Mouse (Mus musculus) lung, postnatal 0 days (tissue): Measurements from ENCODE around the gene Abcc4.

Experiments
- CTCF ChIP-seq: IDR thresholded peaks from 2 replicates; pipeline ENCODE4 v1.5.1; 2016; ENCODE audit warnings: antibody characterized with exemption, mild to moderate bottlenecking
- EP300 ChIP-seq: IDR thresholded peaks from 2 replicates; pipeline ENCODE4 v1.6.1; 2016; ENCODE audit warnings: antibody characterized with exemption, mild to moderate bottlenecking, control low read depth

- TF ChIP-seq CTCF: no peak
- no peak for TF ChIP-seq EP300
These were observed 174.5 kb downstream of the Abcc4 start for GRCm38 (mm10) chr14:118531539-118531938.
